Mouse (Mus musculus): Measurements from ENCODE around the gene Evl.

- TF ChIP-seq CTCF (IDR thresholded peaks at IDR 0.05; ENCODE audit: extremely low read depth, insufficient read depth, low read length) (no peak), POLR2A (IDR thresholded peaks at IDR 0.05; ENCODE audit: extremely low read depth, insufficient read depth, low read length) (no peak)
Measured at GRCm38 (mm10) chr12:108690529-108690928, 136.0 kb downstream of the Evl start.
